Mouse (Mus musculus) limb, embryonic 13.5 days (tissue): ENCODE measurements around the gene Pde4b. TPM values are rescaled to one million over a fixed set of nuclear protein-coding genes. Genes with fewer than 3 reads are reported as not detected.

ENCODE experiments used
- ATAC-seq: fragments of 200-750 bp; cut with Nextera tagmentation; 2 replicates; pipeline ENCODE4 v1.8.0; 2017; ENCODE audit warnings: low read depth, moderate number of reproducible peaks, moderate TSS enrichment; ENCODE audit not compliant: low FRiP score
- H3K27ac ChIP-seq: fragments of 300-500 bp; sonication (generic); 2 replicates; pipeline ENCODE4 v1.5.1; 2015; ENCODE audit warnings: inconsistent platforms, mild to moderate bottlenecking, moderate library complexity
- H3K27me3 ChIP-seq: fragments of 300-500 bp; sonication (generic); 2 replicates; pipeline ENCODE4 v1.6.1; 2015; ENCODE audit warnings: mild to moderate bottlenecking, inconsistent platforms
- H3K36me3 ChIP-seq: fragments of 300-500 bp; sonication (generic); 2 replicates; pipeline ENCODE4 v1.6.1; 2015; ENCODE audit warnings: inconsistent platforms, mild to moderate bottlenecking, moderate library complexity
- H3K4me1 ChIP-seq: fragments of 300-500 bp; sonication (generic); 2 replicates; pipeline ENCODE4 v1.6.1; 2015; ENCODE audit warnings: inconsistent platforms
- H3K4me2 ChIP-seq: fragments of 300-500 bp; sonication (generic); replicated peaks from 2 replicates; pipeline ENCODE4 v1.6.1; 2015; ENCODE audit warnings: inconsistent platforms, mild to moderate bottlenecking, moderate library complexity
- H3K4me3 ChIP-seq: fragments of 300-500 bp; sonication (generic); 2 replicates; pipeline ENCODE4 v1.5.1; 2015; ENCODE audit warnings: moderate library complexity, mild to moderate bottlenecking, inconsistent platforms
- H3K9ac ChIP-seq: fragments of 300-500 bp; sonication (generic); 2 replicates; pipeline ENCODE4 v1.6.1; 2015; ENCODE audit warnings: mild to moderate bottlenecking, inconsistent platforms
- H3K9me3 ChIP-seq: fragments of 300-500 bp; sonication (generic); 2 replicates; pipeline ENCODE4 v1.6.1; 2016; ENCODE audit warnings: inconsistent platforms
- WGBS: fragments of 180-500 bp; shearing (Covaris S2); methylation state at CpG from one replicate; pipeline ENCODE4 v1.1.7; 2015; 5-methylcytosine and 5-hydroxymethylcytosine counted together
- polyA plus RNA-seq: library from polyadenylated mRNA; unstranded; fragments of >200 nt; fragmentation: Nextera tagmentation; extraction: Ambion mirVana; gene quantifications from 2 replicates; pipeline ENCODE4 v1.2.1, GENCODE M21; 2015

The Pde4b gene
- polyA plus RNA-seq, 1 experiment from 2014 or later, result 16.2 TPM

GRCm38 (mm10) chr4:102316011-102316410, 228.7 kb downstream of the Pde4b start:
- Histone ChIP-seq H3K4me1 (0 out of 2 replicates have a peak, but pooled peaks cover 5% of the 10 kb centered on the region), H3K27ac (no peak overlapping the region), H3K4me2 (no peak overlapping the region), H3K27me3 (no peaks in the 10 kb centered on the region), H3K36me3 (no peaks in the 10 kb centered on the region), H3K9me3 (no peaks in the 10 kb centered on the region), H3K9ac (no peak overlapping the region), H3K4me3 (no peak overlapping the region)
- ATAC-seq, result no peak
- 90% methylated on average over 2 of the region's 2 CpGs for WGBS

GRCm38 (mm10) chr4:102316699-102317285, 229.4 kb downstream of the Pde4b start:
- Histone ChIP-seq H3K9ac (no peak overlapping the region), H3K4me1 (0 out of 2 replicates have a peak, but pooled peaks cover 5% of the 10 kb centered on the region), H3K27me3 (no peaks in the 10 kb centered on the region), H3K36me3 (no peaks in the 10 kb centered on the region), H3K4me3 (no peak overlapping the region), H3K9me3 (no peaks in the 10 kb centered on the region), H3K4me2 (no peak overlapping the region), H3K27ac (no peak overlapping the region)
- WGBS, result 53% methylated on average over 5 of the region's 5 CpGs
- no peak for ATAC-seq

- no peak overlapping the region for H3K9ac ChIP-seq
- H3K27ac ChIP-seq, result no peak overlapping the region
- no peaks in the 10 kb centered on the region for H3K27me3 ChIP-seq
- no peaks in the 10 kb centered on the region for H3K9me3 ChIP-seq
- no peak overlapping the region for H3K4me3 ChIP-seq
- no peak for ATAC-seq
- 88% methylated on average over 6 of the region's 6 CpGs for WGBS
- H3K4me2 ChIP-seq, result no peak overlapping the region
- 0 out of 2 replicates have a peak, but pooled peaks cover 5% of the 10 kb centered on the region for H3K4me1 ChIP-seq
- H3K36me3 ChIP-seq, result no peaks in the 10 kb centered on the region
These were observed 231.3 kb downstream of the Pde4b start for GRCm38 (mm10) chr4:102318596-102318995.

GRCm38 (mm10) chr4:102321340-102321739, 234.0 kb downstream of the Pde4b start:
- Histone ChIP-seq H3K27me3 (no peaks in the 10 kb centered on the region), H3K27ac (no peak overlapping the region), H3K4me3 (no peak overlapping the region), H3K9ac (no peak overlapping the region), H3K9me3 (no peaks in the 10 kb centered on the region), H3K36me3 (no peaks in the 10 kb centered on the region), H3K4me1 (0 out of 2 replicates have a peak, but pooled peaks cover 5% of the 10 kb centered on the region), H3K4me2 (no peak overlapping the region)
- WGBS, result 75% methylated on average over 3 of the region's 3 CpGs
- ATAC-seq, result no peak

- H3K4me2 ChIP-seq, result no peak overlapping the region
- H3K36me3 ChIP-seq, result no peaks in the 10 kb centered on the region
- H3K27me3 ChIP-seq, result no peaks in the 10 kb centered on the region
- H3K4me3 ChIP-seq, result no peak overlapping the region
- WGBS, result 88% methylated on average over 2 of the region's 2 CpGs
- H3K9me3 ChIP-seq, result no peaks in the 10 kb centered on the region
- ATAC-seq, result no peak
- H3K4me1 ChIP-seq, result no peaks in the 10 kb centered on the region
- H3K9ac ChIP-seq, result no peak overlapping the region
- H3K27ac ChIP-seq, result no peak overlapping the region
These were observed 245.0 kb downstream of the Pde4b start for GRCm38 (mm10) chr4:102332386-102332785.

- 70% methylated on average over 4 of the region's 4 CpGs for WGBS
- no peak for ATAC-seq
- no peak overlapping the region for H3K4me2 ChIP-seq
These were observed 245.5 kb downstream of the Pde4b start for GRCm38 (mm10) chr4:102332885-102333284.

GRCm38 (mm10) chr4:102346911-102347492, 259.7 kb downstream of the Pde4b start:
- H3K4me3 ChIP-seq, result no peak overlapping the region
- no peaks in the 10 kb centered on the region for H3K9me3 ChIP-seq
- ATAC-seq, result peak; percentile 67
- 33% methylated on average over 4 of the region's 4 CpGs for WGBS
- H3K27ac ChIP-seq, result no peak overlapping the region
- H3K4me1 ChIP-seq, result peaks cover 24% of the 10 kb centered on the region
- no peaks in the 10 kb centered on the region for H3K27me3 ChIP-seq
- 0 out of 2 replicates have a peak overlapping the region, but pooled peaks have one; percentile 1 for H3K4me2 ChIP-seq
- H3K9ac ChIP-seq, result no peak overlapping the region
- H3K36me3 ChIP-seq, result no peaks in the 10 kb centered on the region

More at GRCm38 (mm10) chr4:102332885-102333284, 245.5 kb downstream of the Pde4b start:
- H3K4me1 ChIP-seq, result no peaks in the 10 kb centered on the region
- no peak overlapping the region for H3K27ac ChIP-seq
- H3K9me3 ChIP-seq, result no peaks in the 10 kb centered on the region
- H3K27me3 ChIP-seq, result no peaks in the 10 kb centered on the region
- no peaks in the 10 kb centered on the region for H3K36me3 ChIP-seq
- no peak overlapping the region for H3K9ac ChIP-seq
- no peak overlapping the region for H3K4me3 ChIP-seq

- ATAC-seq, result peak; percentile 51; the same call in 1 of the 2 replicates
- H3K9me3 ChIP-seq, result no peaks in the 10 kb centered on the region
- no peaks in the 10 kb centered on the region for H3K27me3 ChIP-seq
- H3K9ac ChIP-seq, result no peak overlapping the region
- WGBS, result 31% methylated on average over 1 of the region's 1 CpGs
- no peak overlapping the region for H3K4me3 ChIP-seq
- H3K27ac ChIP-seq, result no peak overlapping the region
- peaks cover 15% of the 10 kb centered on the region for H3K4me1 ChIP-seq
- no peak overlapping the region for H3K4me2 ChIP-seq
- no peaks in the 10 kb centered on the region for H3K36me3 ChIP-seq
These were observed 264.4 kb downstream of the Pde4b start for GRCm38 (mm10) chr4:102351476-102352475.

GRCm38 (mm10) chr4:102353641-102354403, 266.5 kb downstream of the Pde4b start:
- no peak for ATAC-seq
- Histone ChIP-seq H3K4me1 (peaks cover 10% of the 10 kb centered on the region), H3K4me2 (no peak overlapping the region), H3K9ac (no peak overlapping the region), H3K4me3 (no peak overlapping the region), H3K27ac (no peak overlapping the region), H3K36me3 (no peaks in the 10 kb centered on the region), H3K27me3 (no peaks in the 10 kb centered on the region), H3K9me3 (no peaks in the 10 kb centered on the region)
- 89% methylated on average over 3 of the region's 3 CpGs for WGBS

- Histone ChIP-seq H3K27ac (no peak overlapping the region), H3K36me3 (no peaks in the 10 kb centered on the region), H3K4me1 (0 out of 2 replicates have a peak, but pooled peaks cover under 1% of the 10 kb centered on the region), H3K9ac (no peak overlapping the region), H3K9me3 (no peaks in the 10 kb centered on the region), H3K4me3 (no peak overlapping the region), H3K4me2 (no peak overlapping the region), H3K27me3 (no peaks in the 10 kb centered on the region)
- WGBS, result 52% methylated on average over 9 of the region's 9 CpGs
- ATAC-seq, result no peak
These were observed 280.9 kb downstream of the Pde4b start for GRCm38 (mm10) chr4:102368105-102368735.

- Histone ChIP-seq H3K4me2 (no peak overlapping the region), H3K27me3 (no peaks in the 10 kb centered on the region), H3K9me3 (no peaks in the 10 kb centered on the region), H3K9ac (no peak overlapping the region), H3K36me3 (no peaks in the 10 kb centered on the region), H3K4me1 (no peaks in the 10 kb centered on the region), H3K4me3 (no peak overlapping the region), H3K27ac (no peak overlapping the region)
- WGBS, result 63% methylated on average over 5 of the region's 5 CpGs
- no peak for ATAC-seq
These were observed 287.3 kb downstream of the Pde4b start for GRCm38 (mm10) chr4:102374614-102375013.
